ENCODE assay signal across 24 mouse cellular contexts in the genomic region with DNA sequence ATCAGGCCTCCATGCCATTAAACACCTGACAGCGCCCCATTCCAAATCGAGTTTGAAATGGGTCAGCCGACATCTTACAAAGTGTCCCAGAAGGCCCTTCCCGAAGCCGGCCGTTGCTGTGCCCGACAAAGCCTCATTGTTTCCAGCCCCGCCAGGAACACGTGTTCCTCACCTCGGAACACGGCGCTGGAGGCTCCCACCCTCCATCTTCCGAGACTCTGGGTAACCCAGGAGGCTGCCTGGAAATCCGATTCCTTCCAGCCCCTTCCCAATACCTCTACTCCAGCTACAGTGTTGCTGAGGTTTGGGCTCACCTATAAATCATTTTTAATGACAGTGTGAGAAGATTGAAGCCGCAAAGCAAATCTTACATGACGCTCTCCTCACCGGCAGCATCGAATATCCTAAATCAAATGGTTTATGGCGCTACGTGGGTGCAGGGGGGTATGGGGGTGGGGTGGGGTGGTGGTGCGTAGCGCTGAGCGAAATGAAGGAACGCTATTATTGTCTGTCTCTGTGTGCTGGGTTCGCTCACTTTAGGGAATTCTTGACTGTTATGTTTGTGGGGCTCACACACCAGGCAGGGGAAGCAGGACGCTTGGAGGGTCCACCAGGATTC.
DNase-seq lines count a peak whose midpoint lies in the region; ATAC-seq lines count a peak whose summit lies in the region.
"Had no signal": no experiment of that assay in that cellular context is flagged by ENCODE, and none has a peak within 500 bp of the region (broad histone marks: within the 10 kb centered on the region; RNA-seq: fewer than 3 reads in every experiment).

No protein-coding gene starts in this region.

- H3K9me3 ChIP-seq in kidney, embryonic 16.5 days (ENCODE audit: low read length), result no peaks in the 10 kb centered on the region; the same call in 1 of the 2 replicates
- H3K9me3 ChIP-seq in embryonic facial prominence, embryonic 11.5 days (replicated peaks; ENCODE audit: control insufficient read depth, low read length), result no peaks in the 10 kb centered on the region
- H3K9me3 ChIP-seq in limb, embryonic 15.5 days, result no peaks in the 10 kb centered on the region
- 0 out of 2 replicates have a peak, but pooled peaks cover 3% of the 10 kb centered on the region for H3K9me3 ChIP-seq in hindbrain, embryonic 13.5 days
- H3K9me3 ChIP-seq in forebrain, embryonic 10.5 days, result no peaks in the 10 kb centered on the region; the same call in 1 of the 2 replicates
- H3K9me3 ChIP-seq: heart, embryonic 10.5 days; midbrain, embryonic 13.5 days had no signal

- H3K27me3 ChIP-seq in kidney, embryonic 16.5 days (ENCODE audit: insufficient read depth, low read length), result no peaks in the 10 kb centered on the region
- H3K27me3 ChIP-seq in embryonic facial prominence, embryonic 11.5 days (ENCODE audit: control insufficient read depth, insufficient read depth, low read length), result no peaks in the 10 kb centered on the region
- H3K27me3 ChIP-seq in limb, embryonic 15.5 days, result peaks cover 11% of the 10 kb centered on the region; the same call in 1 of the 2 replicates
- H3K27me3 ChIP-seq in hindbrain, embryonic 13.5 days, result no peaks in the 10 kb centered on the region
- H3K27me3 ChIP-seq in forebrain, embryonic 10.5 days (ENCODE audit: poor library complexity, severe bottlenecking), result no peaks in the 10 kb centered on the region; the same call in 1 of the 2 replicates
- H3K27me3 ChIP-seq: midbrain, embryonic 13.5 days; neural tube, embryonic 13.5 days had no signal

- H3K9ac ChIP-seq in kidney, embryonic 16.5 days (replicated peaks; ENCODE audit: low read length), result no peak overlapping the region
- H3K9ac ChIP-seq in embryonic facial prominence, embryonic 11.5 days (replicated peaks; ENCODE audit: low read length), result no peak overlapping the region
- H3K9ac ChIP-seq in limb, embryonic 15.5 days, result no peak overlapping the region
- H3K9ac ChIP-seq in hindbrain, embryonic 13.5 days, result no peak overlapping the region
- H3K9ac ChIP-seq: liver, embryonic 14.5 days; lung, embryonic 14.5 days; midbrain, embryonic 13.5 days; neural tube, embryonic 13.5 days had no signal

- H3K4me1 ChIP-seq in kidney, embryonic 16.5 days (ENCODE audit: insufficient read depth, low read length), result 0 out of 2 replicates have a peak, but pooled peaks cover 3% of the 10 kb centered on the region
- no peaks in the 10 kb centered on the region for H3K4me1 ChIP-seq in embryonic facial prominence, embryonic 11.5 days (ENCODE audit: control insufficient read depth, insufficient read depth, low read length)
- H3K4me1 ChIP-seq in limb, embryonic 15.5 days, result 0 out of 2 replicates have a peak, but pooled peaks cover 9% of the 10 kb centered on the region
- H3K4me1 ChIP-seq in hindbrain, embryonic 13.5 days (replicated peaks), result no peaks in the 10 kb centered on the region
- H3K4me1 ChIP-seq in forebrain, embryonic 10.5 days, result no peaks in the 10 kb centered on the region
- H3K4me1 ChIP-seq: heart, embryonic 10.5 days; hindbrain, embryonic 10.5 days; midbrain, embryonic 13.5 days; neural tube, embryonic 13.5 days had no signal

- no peak for ATAC-seq in kidney, embryonic 16.5 days (ENCODE audit: low FRiP score, low TSS enrichment)
- ATAC-seq in embryonic facial prominence, embryonic 11.5 days (replicated peaks; ENCODE audit: insufficient number of reproducible peaks, low FRiP score, low TSS enrichment, low read depth), result no peak
- no peak for ATAC-seq in limb, embryonic 15.5 days (ENCODE audit: insufficient number of reproducible peaks, low FRiP score, low TSS enrichment, low read depth)
- ATAC-seq in hindbrain, embryonic 13.5 days (ENCODE audit: low FRiP score), result no peak
- ATAC-seq: forebrain, embryonic 14.5 days; intestine, postnatal 0 days; midbrain, embryonic 13.5 days had no signal

- WGBS in kidney, embryonic 16.5 days, result 30% methylated on average over 26 of the region's 26 CpGs
- 74% methylated on average over 26 of the region's 26 CpGs for WGBS in embryonic facial prominence, embryonic 11.5 days
- whole genome bisulfite sequencing in limb, embryonic 15.5 days, result 42% methylated on average over 26 of the region's 26 CpGs
- 82% methylated on average over 26 of the region's 26 CpGs for WGBS in hindbrain, embryonic 13.5 days
- 91% methylated on average over 26 of the region's 26 CpGs for WGBS in forebrain, embryonic 10.5 days

- no peak for DNase-seq in kidney, postnatal 10 days
- peak; percentile 40 for DNase-seq in embryonic facial prominence, embryonic 11.5 days (ENCODE audit: low spot score)
- peak; percentile 82 for DNase-seq in forelimb bud, embryonic 11.5 days (ENCODE audit: low read depth, low spot score)
- DNase-seq in forebrain, embryonic 10.5 days (ENCODE audit: extremely low spot score, low spot score), result no peak
- DNase-seq: adrenal gland, postnatal 25 days; cerebellum, adult 8-10 months; cerebellum, postnatal 36 days; gastrocnemius, postnatal 10 days; left cerebral cortex, postnatal 4 days; lung, embryonic 14.5 days; retina, postnatal 1 day; right cerebral cortex, postnatal 25 days; spleen, adult 18-20 months had no signal

- H3K4me3 ChIP-seq in kidney, embryonic 16.5 days (ENCODE audit: low read length), result no peak overlapping the region
- no peak overlapping the region for H3K4me3 ChIP-seq in embryonic facial prominence, embryonic 11.5 days (ENCODE audit: low read depth, low read length)
- no peak overlapping the region for H3K4me3 ChIP-seq in limb, embryonic 15.5 days
- no peak overlapping the region for H3K4me3 ChIP-seq in hindbrain, embryonic 13.5 days
- no peak overlapping the region for H3K4me3 ChIP-seq in forebrain, embryonic 10.5 days
- H3K4me3 ChIP-seq: heart, embryonic 10.5 days; hindbrain, embryonic 10.5 days; midbrain, embryonic 13.5 days; neural tube, embryonic 13.5 days had no signal

- peak overlapping the region; percentile 24; the same call in 1 of the 2 replicates for H3K4me2 ChIP-seq in kidney, embryonic 16.5 days (replicated peaks; ENCODE audit: low read depth, low read length)
- no peak overlapping the region for H3K4me2 ChIP-seq in embryonic facial prominence, embryonic 11.5 days (ENCODE audit: low read depth, low read length)
- H3K4me2 ChIP-seq in limb, embryonic 15.5 days, result peak overlapping the region; percentile 20; the same call in 1 of the 2 replicates
- no peak overlapping the region for H3K4me2 ChIP-seq in hindbrain, embryonic 13.5 days
- H3K4me2 ChIP-seq: lung, embryonic 14.5 days; midbrain, embryonic 13.5 days; neural tube, embryonic 13.5 days had no signal

- no peak overlapping the region for H3K27ac ChIP-seq in kidney, embryonic 16.5 days (ENCODE audit: low read length)
- H3K27ac ChIP-seq in embryonic facial prominence, embryonic 11.5 days (replicated peaks; ENCODE audit: low read depth, low read length), result no peak overlapping the region
- no peak overlapping the region for H3K27ac ChIP-seq in limb, embryonic 15.5 days
- H3K27ac ChIP-seq in hindbrain, embryonic 13.5 days, result no peak overlapping the region
- H3K27ac ChIP-seq in forebrain, embryonic 10.5 days, result no peak overlapping the region
- H3K27ac ChIP-seq: heart, embryonic 10.5 days; hindbrain, embryonic 10.5 days; liver, embryonic 14.5 days; macrophage; midbrain, embryonic 13.5 days; neural tube, embryonic 13.5 days had no signal

- H3K36me3 ChIP-seq in kidney, embryonic 16.5 days (ENCODE audit: insufficient read depth, low read length), result no peaks in the 10 kb centered on the region
- H3K36me3 ChIP-seq in embryonic facial prominence, embryonic 11.5 days (replicated peaks; ENCODE audit: control insufficient read depth, insufficient read depth, low read depth, low read length), result no peaks in the 10 kb centered on the region
- H3K36me3 ChIP-seq in limb, embryonic 15.5 days, result no peaks in the 10 kb centered on the region
- H3K36me3 ChIP-seq in hindbrain, embryonic 13.5 days, result no peaks in the 10 kb centered on the region
- no peaks in the 10 kb centered on the region for H3K36me3 ChIP-seq in forebrain, embryonic 10.5 days (replicated peaks)
- H3K36me3 ChIP-seq: heart, embryonic 10.5 days; hindbrain, embryonic 10.5 days; midbrain, embryonic 13.5 days; neural tube, embryonic 13.5 days had no signal

Comparison
In these comparisons a context has a peak if more than half of its experiments do, and no peak if none do; other contexts are left out.
1. H3K4me2 ChIP-seq: peak in kidney, embryonic 16.5 days (single experiment) and limb, embryonic 15.5 days (single experiment); none in embryonic facial prominence, embryonic 11.5 days (single experiment) and hindbrain, embryonic 13.5 days (single experiment).
2. DNase-seq: peak in embryonic facial prominence, embryonic 11.5 days (single experiment) and forelimb bud, embryonic 11.5 days (single experiment); none in kidney, postnatal 10 days (single experiment) and forebrain, embryonic 10.5 days (single experiment).